Mouse (Mus musculus) frontal cortex, postnatal 10 days (tissue): ENCODE data around the gene Sppl2c.
A peak's percentile ranks its signal among the peaks of the same experiment; 100 is the strongest.

ENCODE experiments used
- DNase-seq, 2 experiments: peaks; one replicate each; pipeline ENCODE4 v3.0.0; 2022; ENCODE audit warnings: low spot score in 2 of 2, mixed read lengths in 1 of 2

Gene Sppl2c

GRCm38 (mm10) chr11:104186135-104186836 is at the start of gene Sppl2c:
Gene Sppl2c (plus strand): TSS chr11:104186327.
- no peak for DNase-seq

GRCm38 (mm10) chr11:104138976-104139375 is 47.2 kb upstream of the Sppl2c start:
- no peak for DNase-seq

- DNase-seq = no peak
Observed at GRCm38 (mm10) chr11:104144930-104145329, 41.2 kb upstream of the Sppl2c start.

- no peak for DNase-seq
Observed at GRCm38 (mm10) chr11:104148787-104149186, 37.3 kb upstream of the Sppl2c start.

- DNase-seq = no peak
Observed at GRCm38 (mm10) chr11:104150911-104151310, 35.2 kb upstream of the Sppl2c start.

GRCm38 (mm10) chr11:104154332-104154731 is 31.8 kb upstream of the Sppl2c start:
- no peak for DNase-seq

GRCm38 (mm10) chr11:104154820-104155635 is 31.1 kb upstream of the Sppl2c start:
- DNase-seq = no peak

- no peak for DNase-seq
Observed at GRCm38 (mm10) chr11:104155899-104156298, 30.2 kb upstream of the Sppl2c start.

- DNase-seq = no peak
Observed at GRCm38 (mm10) chr11:104156391-104156790, 29.7 kb upstream of the Sppl2c start.

GRCm38 (mm10) chr11:104157603-104158259 is 28.4 kb upstream of the Sppl2c start:
- peak; percentile 78 to 82 for DNase-seq

GRCm38 (mm10) chr11:104158260-104158907 is 27.7 kb upstream of the Sppl2c start:
- no peak for DNase-seq

GRCm38 (mm10) chr11:104159769-104160272 is 26.3 kb upstream of the Sppl2c start:
- DNase-seq = no peak

- DNase-seq = no peak
Observed at GRCm38 (mm10) chr11:104161153-104161552, 25.0 kb upstream of the Sppl2c start.

- DNase-seq = no peak
Observed at GRCm38 (mm10) chr11:104164257-104164656, 21.9 kb upstream of the Sppl2c start.

- peak; percentile 53 to 78 for DNase-seq
Observed at GRCm38 (mm10) chr11:104171281-104171781, 14.8 kb upstream of the Sppl2c start.

- DNase-seq = no peak
Observed at GRCm38 (mm10) chr11:104178893-104179292, 7.2 kb upstream of the Sppl2c start.

- DNase-seq = no peak
Observed at GRCm38 (mm10) chr11:104179804-104180203, 6.3 kb upstream of the Sppl2c start.

GRCm38 (mm10) chr11:104182141-104182540 is 4.0 kb upstream of the Sppl2c start:
- no peak for DNase-seq

GRCm38 (mm10) chr11:104186837-104187150 is 667 bp downstream of the Sppl2c start:
- DNase-seq = no peak

GRCm38 (mm10) chr11:104187766-104188165 is 1.6 kb downstream of the Sppl2c start:
- no peak for DNase-seq

GRCm38 (mm10) chr11:104190008-104190407 is 3.9 kb downstream of the Sppl2c start:
- no peak for DNase-seq

GRCm38 (mm10) chr11:104195382-104195781 is 9.3 kb downstream of the Sppl2c start:
- no peak for DNase-seq
